Mouse (Mus musculus) stomach, postnatal 0 days (tissue): Measurements from ENCODE around the gene Fam49a. TPM values are rescaled to one million over a fixed set of nuclear protein-coding genes. Genes with fewer than 3 reads are reported as not detected.

Experiments
- ATAC-seq: fragments of 200-750 bp; cut with Nextera tagmentation; 2 replicates; pipeline ENCODE4 v1.8.0; 2017; ENCODE audit not compliant: low FRiP score, low TSS enrichment
- DNase-seq: peaks from one replicate; pipeline ENCODE4 v3.0.0-alpha.2; 2016; ENCODE audit warnings: low spot score
- H3K27ac ChIP-seq: fragments of 300-500 bp; sonication (generic); replicated peaks from 2 replicates; pipeline ENCODE4 v1.5.1; 2014; ENCODE audit warnings: mild to moderate bottlenecking, control low read depth
- H3K27me3 ChIP-seq: fragments of 300-500 bp; sonication (generic); 2 replicates; pipeline ENCODE4 v1.6.1; 2014; ENCODE audit warnings: low read length; ENCODE audit not compliant: control insufficient read depth, insufficient read depth
- H3K36me3 ChIP-seq: fragments of 300-500 bp; sonication (generic); 2 replicates; pipeline ENCODE4 v1.6.1; 2014; ENCODE audit warnings: low read length, mixed read lengths; ENCODE audit not compliant: control insufficient read depth, insufficient read depth
- H3K4me1 ChIP-seq: fragments of 300-500 bp; sonication (generic); replicated peaks from 2 replicates; pipeline ENCODE4 v1.6.1; 2014; ENCODE audit warnings: antibody characterized with exemption; ENCODE audit not compliant: control insufficient read depth, insufficient read depth
- H3K4me2 ChIP-seq: fragments of 300-500 bp; sonication (generic); replicated peaks from 2 replicates; pipeline ENCODE4 v1.6.1; 2014; ENCODE audit warnings: low read depth, mild to moderate bottlenecking, control low read depth, moderate library complexity
- H3K4me3 ChIP-seq: fragments of 300-500 bp; sonication (generic); 2 replicates; pipeline ENCODE4 v1.5.1; 2014; ENCODE audit warnings: low read depth, low read length, control low read depth
- H3K9ac ChIP-seq: fragments of 300-500 bp; sonication (generic); 2 replicates; pipeline ENCODE4 v1.6.1; 2014; ENCODE audit warnings: mild to moderate bottlenecking, low read length, control low read depth, mixed read lengths
- H3K9me3 ChIP-seq: fragments of 300-500 bp; sonication (generic); 2 replicates; pipeline ENCODE4 v1.6.1; 2016; ENCODE audit warnings: low read length; ENCODE audit not compliant: control insufficient read depth
- CTCF ChIP-seq: IDR thresholded peaks from 2 replicates; pipeline ENCODE4 v1.5.1; 2016; ENCODE audit warnings: antibody characterized with exemption, low read depth, mild to moderate bottlenecking, moderate library complexity
- EP300 ChIP-seq: optimal IDR thresholded peaks from 2 replicates; pipeline ENCODE3; 2016; ENCODE audit warnings: antibody characterized with exemption
- WGBS: fragments of 180-500 bp; shearing (Covaris S2); extraction: QIAGEN DNeasy Blood & Tissue Kit; methylation state at CpG from one replicate; pipeline ENCODE4 v1.1.7; 2014; 5-methylcytosine and 5-hydroxymethylcytosine counted together
- polyA plus RNA-seq: library from polyadenylated mRNA; unstranded; fragments of >200 nt; fragmentation: Nextera tagmentation; extraction: Ambion mirVana; gene quantifications from 2 replicates; pipeline ENCODE4 v1.2.1, GENCODE M21; 2015

Gene Fam49a
- polyA plus RNA-seq, 1 experiment from 2014 or later, result 5.3 TPM

GRCm38 (mm10) chr12:12294380-12295171 is 32.6 kb downstream of the Fam49a start:
- WGBS, result 89% methylated on average over 5 of the region's 5 CpGs
- no peak for ATAC-seq
- no peak overlapping the region for H3K4me3 ChIP-seq
- H3K9ac ChIP-seq, result no peak overlapping the region
- H3K27me3 ChIP-seq, result no peaks in the 10 kb centered on the region
- DNase-seq, result no peak
- TF ChIP-seq CTCF, result no peak
- no peak for TF ChIP-seq EP300
- H3K36me3 ChIP-seq, result no peaks in the 10 kb centered on the region; the same call in 1 of the 2 replicates
- no peaks in the 10 kb centered on the region for H3K9me3 ChIP-seq
- H3K4me1 ChIP-seq, result no peaks in the 10 kb centered on the region
- H3K4me2 ChIP-seq, result no peak overlapping the region
- no peak overlapping the region for H3K27ac ChIP-seq

- Histone ChIP-seq H3K36me3 (no peaks in the 10 kb centered on the region; the same call in 1 of the 2 replicates), H3K27ac (no peak overlapping the region), H3K9ac (no peak overlapping the region), H3K27me3 (no peaks in the 10 kb centered on the region), H3K9me3 (no peaks in the 10 kb centered on the region), H3K4me1 (no peaks in the 10 kb centered on the region), H3K4me2 (no peak overlapping the region), H3K4me3 (no peak overlapping the region)
- TF ChIP-seq CTCF (no peak), EP300 (no peak)
- ATAC-seq, result no peak
- DNase-seq, result no peak
- 91% methylated on average over 7 of the region's 7 CpGs for WGBS
Measured at GRCm38 (mm10) chr12:12298451-12298850, 36.5 kb downstream of the Fam49a start.

GRCm38 (mm10) chr12:12299303-12299702 is 37.4 kb downstream of the Fam49a start:
- Histone ChIP-seq H3K27me3 (no peaks in the 10 kb centered on the region), H3K9ac (no peak overlapping the region), H3K4me2 (no peak overlapping the region), H3K4me3 (no peak overlapping the region), H3K27ac (no peak overlapping the region), H3K36me3 (no peaks in the 10 kb centered on the region; the same call in 1 of the 2 replicates), H3K9me3 (no peaks in the 10 kb centered on the region), H3K4me1 (no peaks in the 10 kb centered on the region)
- 58% methylated on average over 2 of the region's 2 CpGs for WGBS
- DNase-seq (no peak), ATAC-seq (no peak)
- TF ChIP-seq EP300 (no peak), CTCF (no peak)

DNA sequence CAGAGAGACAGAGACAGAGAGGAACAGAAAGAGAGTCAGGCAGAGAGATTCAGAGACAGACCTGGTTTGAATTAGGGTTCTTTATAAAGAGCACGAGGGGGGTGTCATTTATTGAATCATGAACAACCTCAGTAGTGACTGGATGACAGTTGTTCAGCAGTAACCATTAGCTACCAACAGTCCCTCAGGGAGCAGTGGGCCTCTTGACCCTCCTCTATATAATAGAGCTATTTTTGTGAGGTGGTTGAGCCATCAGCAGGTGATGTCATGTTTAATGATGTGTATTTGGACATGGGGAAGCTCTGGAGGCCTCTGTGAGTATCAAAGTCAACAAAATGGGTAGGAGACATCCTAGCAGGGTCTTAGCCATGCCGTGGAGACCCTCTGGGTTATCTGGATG is 39.2 kb downstream of the Fam49a start:
- WGBS, result 89% methylated on average over 2 of the region's 2 CpGs
- no peak overlapping the region for H3K27ac ChIP-seq

GRCm38 (mm10) chr12:12301815-12302214 is 39.9 kb downstream of the Fam49a start:
- ATAC-seq (peak; percentile 41; the same call in 1 of the 2 replicates), DNase-seq (no peak)
- no peaks in the 10 kb centered on the region for H3K27me3 ChIP-seq
- TF ChIP-seq EP300, result no peak
- TF ChIP-seq CTCF, result peak; percentile 54
- H3K4me3 ChIP-seq, result no peak overlapping the region
- H3K9ac ChIP-seq, result no peak overlapping the region
- WGBS, result 45% methylated on average over 4 of the region's 4 CpGs
- no peak overlapping the region for H3K4me2 ChIP-seq
- H3K36me3 ChIP-seq, result no peaks in the 10 kb centered on the region
- H3K27ac ChIP-seq, result no peak overlapping the region
- H3K9me3 ChIP-seq, result no peaks in the 10 kb centered on the region
- no peaks in the 10 kb centered on the region for H3K4me1 ChIP-seq

More for the DNA sequence above, 39.2 kb downstream of the Fam49a start:
- no peak for DNase-seq
- Histone ChIP-seq H3K36me3 (no peaks in the 10 kb centered on the region; the same call in 1 of the 2 replicates), H3K4me2 (no peak overlapping the region), H3K9ac (no peak overlapping the region), H3K4me3 (no peak overlapping the region), H3K27me3 (no peaks in the 10 kb centered on the region), H3K4me1 (no peaks in the 10 kb centered on the region), H3K9me3 (no peaks in the 10 kb centered on the region)
- TF ChIP-seq CTCF, result no peak
- no peak for TF ChIP-seq EP300
- ATAC-seq, result no peak

DNA sequence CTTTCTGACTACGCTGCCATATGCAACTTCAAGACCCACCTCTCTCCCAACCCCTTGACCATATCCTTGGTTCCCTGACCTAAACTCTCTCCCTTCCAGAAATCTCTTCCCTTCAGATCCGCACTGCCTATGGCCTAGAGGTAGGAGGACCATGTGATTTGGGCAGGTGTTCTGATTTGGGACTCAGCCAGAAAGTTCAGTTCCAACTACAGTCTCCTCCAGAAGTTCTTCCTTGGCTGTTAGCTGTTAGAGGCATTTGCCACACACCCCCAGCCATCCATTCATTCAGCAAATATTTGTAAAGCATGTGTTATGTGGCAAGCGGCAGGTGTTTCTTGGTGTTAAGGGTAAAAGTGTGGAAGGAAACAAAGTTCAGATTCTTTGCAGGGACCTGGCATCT is 44.3 kb downstream of the Fam49a start:
- H3K36me3 ChIP-seq, result peaks cover 2% of the 10 kb centered on the region; the same call in 1 of the 2 replicates
- TF ChIP-seq EP300, result no peak
- H3K9me3 ChIP-seq, result no peaks in the 10 kb centered on the region
- 78% methylated on average over 3 of the region's 3 CpGs for WGBS
- H3K9ac ChIP-seq, result no peak overlapping the region
- no peaks in the 10 kb centered on the region for H3K4me1 ChIP-seq
- peak; percentile 45 for DNase-seq
- H3K27ac ChIP-seq, result no peak overlapping the region
- no peaks in the 10 kb centered on the region for H3K27me3 ChIP-seq
- H3K4me3 ChIP-seq, result no peak overlapping the region
- peak; percentile 74 for ATAC-seq
- H3K4me2 ChIP-seq, result no peak overlapping the region
